Mouse (Mus musculus) limb, embryonic 14.5 days (tissue): ENCODE data around the gene Prr13. TPM values are rescaled to one million over a fixed set of nuclear protein-coding genes. Genes with fewer than 3 reads are reported as not detected.

Experiments used
- ATAC-seq: fragments of 200-750 bp; cut with Nextera tagmentation; 2 replicates; pipeline ENCODE4 v1.8.0; 2017; ENCODE audit warnings: low read depth, moderate number of reproducible peaks, moderate TSS enrichment; ENCODE audit not compliant: low FRiP score
- DNase-seq: peaks from one replicate; pipeline ENCODE4 v3.0.0-alpha.2; 2015; ENCODE audit warnings: low spot score
- H3K27ac ChIP-seq: fragments of 300-500 bp; sonication (generic); replicated peaks from 2 replicates; pipeline ENCODE4 v1.5.1; 2014; ENCODE audit warnings: low read depth, mild to moderate bottlenecking, low read length, moderate library complexity, mixed read lengths
- H3K27me3 ChIP-seq: fragments of 300-500 bp; sonication (generic); 2 replicates; pipeline ENCODE4 v1.6.1; 2014; ENCODE audit warnings: low read length, mixed read lengths; ENCODE audit not compliant: control insufficient read depth, insufficient read depth
- H3K36me3 ChIP-seq: fragments of 300-500 bp; sonication (generic); 2 replicates; pipeline ENCODE4 v1.6.1; 2014; ENCODE audit warnings: mild to moderate bottlenecking, low read length, moderate library complexity, mixed read lengths; ENCODE audit not compliant: control insufficient read depth, insufficient read depth
- H3K4me1 ChIP-seq: fragments of 300-500 bp; sonication (generic); 2 replicates; pipeline ENCODE4 v1.6.1; 2014; ENCODE audit warnings: antibody characterized with exemption, low read length, mixed read lengths; ENCODE audit not compliant: control insufficient read depth, insufficient read depth
- H3K4me2 ChIP-seq: fragments of 300-500 bp; sonication (generic); replicated peaks from 2 replicates; pipeline ENCODE4 v1.6.1; 2014; ENCODE audit warnings: low read depth, mild to moderate bottlenecking, low read length, moderate library complexity; ENCODE audit not compliant: severe bottlenecking
- H3K4me3 ChIP-seq: fragments of 300-500 bp; sonication (generic); replicated peaks from 2 replicates; pipeline ENCODE4 v1.5.1; 2014; ENCODE audit warnings: low read length
- H3K9ac ChIP-seq: fragments of 300-500 bp; sonication (generic); 2 replicates; pipeline ENCODE4 v1.6.1; 2014; ENCODE audit warnings: mild to moderate bottlenecking, low read depth, low read length, moderate library complexity; ENCODE audit not compliant: severe bottlenecking
- H3K9me3 ChIP-seq: fragments of 300-500 bp; sonication (generic); 2 replicates; pipeline ENCODE4 v1.6.1; 2016; ENCODE audit warnings: low read length; ENCODE audit not compliant: control insufficient read depth
- POLR2A ChIP-seq: fragments of 200-500 bp; IDR thresholded peaks from 2 replicates; pipeline ENCODE4 v1.8.0; 2012; ENCODE audit warnings: inconsistent platforms, mild to moderate bottlenecking, moderate library complexity, borderline replicate concordance; ENCODE audit not compliant: insufficient read depth, insufficient read length; ENCODE audit errors: extremely low read depth
- WGBS: fragments of 180-500 bp; shearing (Covaris S2); extraction: QIAGEN DNeasy Blood & Tissue Kit; methylation state at CpG from one replicate; pipeline ENCODE4 v1.1.7; 2014; 5-methylcytosine and 5-hydroxymethylcytosine counted together
- polyA plus RNA-seq, 2 experiments: library from polyadenylated mRNA; depleted of rRNA in 1 of 2; stranded (reverse) in 1 of 2; unstranded in 1 of 2; fragments of >200 nt; fragmentation: Nextera tagmentation in 1 of 2; extraction: Ambion mirVana in 1 of 2; gene quantifications; 2 replicates each; pipeline versions ENCODE4 v1.2.1 to v1.2.3; 2012 to 2014

Prr13 gene
- polyA plus RNA-seq, 2 experiments = 67.8 to 76.6 TPM

GRCm38 (mm10) chr15:102450928-102451327 lies 7.9 kb upstream of the Prr13 start:
- Histone ChIP-seq H3K4me3 (no peak overlapping the region), H3K4me1 (no peaks in the 10 kb centered on the region), H3K9ac (no peak overlapping the region), H3K27me3 (no peaks in the 10 kb centered on the region), H3K9me3 (no peaks in the 10 kb centered on the region), H3K4me2 (no peak overlapping the region), H3K27ac (no peak overlapping the region), H3K36me3 (no peaks in the 10 kb centered on the region)
- no peak for TF ChIP-seq POLR2A
- DNase-seq = no peak
- ATAC-seq = no peak
- WGBS = 37% methylated on average over 7 of the region's 7 CpGs

DNA sequence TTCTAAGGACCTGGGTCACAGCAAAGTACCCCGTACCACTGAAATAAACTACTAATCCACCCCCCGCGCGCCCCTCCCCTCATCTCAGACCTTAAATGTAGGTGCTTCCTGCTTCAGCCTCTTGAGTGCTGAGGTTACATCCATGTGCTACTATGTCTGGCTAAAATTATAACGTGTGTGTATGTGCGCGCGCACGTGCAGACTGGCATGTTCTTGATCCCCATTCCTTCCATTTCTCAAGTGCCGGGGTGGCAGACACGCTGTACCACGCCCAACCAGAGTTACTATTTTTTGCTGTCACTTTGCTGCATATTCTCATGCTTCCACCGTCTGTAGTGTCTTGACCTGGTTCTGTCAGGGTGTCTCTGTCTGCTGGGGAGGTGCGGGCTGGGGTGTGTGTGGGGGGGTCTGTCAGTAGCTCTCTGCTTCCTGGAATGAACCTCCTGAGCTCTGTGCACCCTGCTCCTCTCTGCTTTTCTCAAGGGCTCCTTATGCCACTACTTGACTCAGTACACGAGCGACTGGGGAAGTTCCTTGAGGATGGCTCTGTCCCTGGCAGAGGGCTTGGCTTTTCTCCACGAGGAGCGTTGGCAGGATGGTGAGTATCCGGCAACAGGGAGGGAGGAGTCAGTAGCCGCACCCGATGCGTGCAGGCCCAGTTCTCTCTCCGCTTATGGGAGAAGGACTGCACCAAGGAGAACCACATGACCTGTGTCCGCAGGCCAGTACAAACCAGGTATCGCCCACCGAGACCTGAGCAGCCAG lies 7.0 kb upstream of the Prr13 start:
- H3K4me3 ChIP-seq = no peak overlapping the region
- no peaks in the 10 kb centered on the region for H3K36me3 ChIP-seq
- no peaks in the 10 kb centered on the region for H3K9me3 ChIP-seq
- ATAC-seq (no peak), DNase-seq (no peak)
- TF ChIP-seq POLR2A = no peak
- H3K27ac ChIP-seq = no peak overlapping the region
- H3K9ac ChIP-seq = no peak overlapping the region
- no peaks in the 10 kb centered on the region for H3K4me1 ChIP-seq
- H3K27me3 ChIP-seq = no peaks in the 10 kb centered on the region
- WGBS = 77% methylated on average over 26 of the region's 26 CpGs
- no peak overlapping the region for H3K4me2 ChIP-seq

DNA sequence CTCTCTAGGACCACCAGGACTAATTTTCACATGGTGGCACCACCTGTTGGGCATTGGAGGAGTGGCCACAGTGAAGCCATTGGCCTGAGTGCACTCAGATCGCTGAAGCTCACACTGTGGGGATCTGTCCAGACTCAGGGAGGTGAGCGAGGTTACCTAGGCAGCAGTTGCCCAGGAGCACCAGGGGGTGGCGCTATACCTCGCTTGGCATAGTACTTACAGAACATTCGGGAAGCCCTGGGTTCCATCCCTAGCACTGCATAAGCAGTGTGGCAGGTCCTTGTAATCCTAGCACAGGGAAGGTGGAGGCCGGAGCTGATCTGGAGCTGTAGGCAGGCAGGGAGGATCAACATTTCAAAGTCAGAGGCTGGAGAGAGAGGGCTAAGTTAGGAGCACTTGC lies 2.8 kb upstream of the Prr13 start:
- Histone ChIP-seq H3K9ac (no peak overlapping the region), H3K36me3 (no peaks in the 10 kb centered on the region), H3K4me2 (no peak overlapping the region), H3K4me1 (peaks cover 4% of the 10 kb centered on the region; the same call in 1 of the 2 replicates), H3K9me3 (no peaks in the 10 kb centered on the region), H3K27me3 (no peaks in the 10 kb centered on the region), H3K27ac (no peak overlapping the region), H3K4me3 (no peak overlapping the region)
- WGBS = 33% methylated on average over 6 of the region's 6 CpGs
- DNase-seq (no peak), ATAC-seq (no peak)
- no peak for TF ChIP-seq POLR2A

DNA sequence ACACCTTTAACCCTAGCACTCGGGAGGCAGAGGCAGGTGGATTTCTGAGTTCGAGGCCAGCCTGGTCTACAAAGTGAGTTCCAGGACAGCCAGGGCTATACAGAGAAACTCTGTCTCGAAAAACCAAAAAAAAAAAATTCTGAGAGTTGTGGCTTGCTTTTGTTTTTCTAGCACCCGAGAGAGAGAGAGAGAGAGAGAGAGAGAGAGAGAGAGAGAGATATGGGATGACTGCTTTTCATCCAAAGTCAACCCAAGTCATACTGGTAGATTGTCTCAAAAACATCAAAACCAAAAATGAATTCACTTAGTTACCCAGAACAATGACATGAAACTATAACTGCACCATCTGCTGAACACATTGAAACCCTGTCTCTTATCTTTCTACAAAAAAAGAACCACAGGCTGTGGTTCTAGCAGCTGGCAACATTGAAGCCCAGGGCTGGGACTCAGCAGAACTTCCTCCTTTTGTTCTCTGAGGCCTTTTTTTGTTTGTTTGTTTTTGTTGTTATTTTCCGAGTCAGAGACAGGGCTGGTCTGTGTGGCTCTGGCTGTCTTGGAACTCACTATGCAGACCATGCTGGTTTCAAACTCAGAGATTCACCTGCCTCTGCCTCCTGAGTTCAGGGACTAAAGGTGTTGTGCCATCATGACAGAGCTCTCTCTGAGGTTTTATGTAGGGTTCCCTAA lies 635 bp upstream of the Prr13 start:
- Histone ChIP-seq H3K27ac (no peak overlapping the region), H3K4me3 (peak overlapping the region; percentile 30), H3K36me3 (no peaks in the 10 kb centered on the region), H3K4me1 (peaks cover 4% of the 10 kb centered on the region; the same call in 1 of the 2 replicates), H3K27me3 (no peaks in the 10 kb centered on the region), H3K9me3 (no peaks in the 10 kb centered on the region), H3K4me2 (peak overlapping the region; percentile 61), H3K9ac (no peak overlapping the region)
- ATAC-seq (no peak), DNase-seq (no peak)
- WGBS = 80% methylated on average over 5 of the region's 5 CpGs
- no peak for TF ChIP-seq POLR2A

- WGBS = 33% methylated on average over 6 of the region's 6 CpGs
- H3K36me3 ChIP-seq = no peaks in the 10 kb centered on the region
- no peak for ATAC-seq
- no peak for DNase-seq
- H3K27me3 ChIP-seq = no peaks in the 10 kb centered on the region
- peak overlapping the region; percentile 29; the same call in 1 of the 2 replicates for H3K9ac ChIP-seq
- peak overlapping the region; percentile 61 for H3K4me2 ChIP-seq
- TF ChIP-seq POLR2A = no peak
- peak overlapping the region; percentile 30 for H3K4me3 ChIP-seq
- peaks cover 4% of the 10 kb centered on the region; the same call in 1 of the 2 replicates for H3K4me1 ChIP-seq
- no peak overlapping the region for H3K27ac ChIP-seq
- H3K9me3 ChIP-seq = no peaks in the 10 kb centered on the region
Measured at GRCm38 (mm10) chr15:102459381-102459780, 553 bp downstream of the Prr13 start.
